Mouse (Mus musculus) ovary, adult 18-20 months (tissue): ENCODE measurements around the gene Fam219b.

ENCODE experiments used
- DNase-seq: peaks from one replicate; pipeline ENCODE4 v3.0.0; 2022; ENCODE audit warnings: low spot score, mixed read lengths

Gene Fam219b

DNA sequence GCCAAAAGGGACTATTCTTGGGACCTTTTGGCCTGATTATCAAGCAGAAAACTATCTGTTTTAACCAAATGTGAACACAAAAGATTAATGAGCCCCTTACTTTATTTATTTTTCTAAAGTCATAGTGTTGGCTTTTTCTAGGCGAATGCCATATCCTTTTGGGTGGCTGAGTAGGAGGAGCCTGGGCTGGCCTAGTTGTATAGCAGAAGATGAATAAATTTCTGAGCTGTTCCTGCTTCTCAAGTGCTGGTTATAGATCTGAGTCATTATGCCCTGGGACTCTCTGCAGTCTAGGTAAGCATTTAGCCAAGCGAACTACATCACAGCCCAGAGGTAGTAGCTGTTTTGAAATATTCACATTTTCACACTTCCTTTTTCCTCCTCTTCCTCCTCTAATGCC lies 11.8 kb upstream of the Fam219b start:
- no peak for DNase-seq

DNA sequence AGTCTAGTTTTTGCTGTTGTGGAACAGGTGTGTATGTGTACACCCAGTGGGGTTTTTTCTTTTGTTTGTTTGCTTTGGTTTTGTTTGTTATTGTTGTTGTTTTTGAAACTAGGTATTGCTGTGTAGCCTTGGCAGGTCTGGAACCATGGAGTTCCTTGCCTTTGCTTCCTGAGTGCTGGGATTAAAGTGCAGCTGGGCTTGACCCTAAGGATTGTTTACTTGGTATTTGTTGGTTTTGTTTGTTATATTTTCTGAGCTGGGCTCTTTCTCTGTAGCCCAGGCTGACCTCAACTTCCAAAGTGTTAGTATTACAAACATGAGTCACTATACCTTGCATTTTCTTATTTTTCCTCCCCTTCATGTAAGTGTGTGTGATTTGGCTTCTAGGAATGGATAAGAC lies 10.9 kb upstream of the Fam219b start:
- no peak for DNase-seq

DNA sequence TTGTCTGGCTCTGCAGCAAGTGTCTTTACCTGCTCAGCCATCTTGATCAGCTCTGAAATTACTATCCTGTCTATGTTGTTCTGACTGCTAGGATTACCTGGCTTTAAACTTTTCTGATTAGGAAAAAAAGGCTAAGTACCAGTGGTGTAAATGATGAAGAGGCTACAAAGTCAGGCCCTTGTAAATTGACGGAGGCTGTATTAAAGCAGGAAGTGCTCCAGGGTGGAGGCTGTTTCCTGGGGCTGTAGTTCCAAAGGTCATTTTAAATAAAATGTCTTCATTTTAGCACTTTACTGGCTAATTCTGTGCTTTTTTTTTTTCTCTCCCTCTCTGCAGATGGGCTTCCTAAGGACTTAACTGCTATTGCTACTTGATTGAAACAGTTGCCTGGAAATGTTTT lies 5.4 kb upstream of the Fam219b start:
- DNase-seq, result no peak

DNA sequence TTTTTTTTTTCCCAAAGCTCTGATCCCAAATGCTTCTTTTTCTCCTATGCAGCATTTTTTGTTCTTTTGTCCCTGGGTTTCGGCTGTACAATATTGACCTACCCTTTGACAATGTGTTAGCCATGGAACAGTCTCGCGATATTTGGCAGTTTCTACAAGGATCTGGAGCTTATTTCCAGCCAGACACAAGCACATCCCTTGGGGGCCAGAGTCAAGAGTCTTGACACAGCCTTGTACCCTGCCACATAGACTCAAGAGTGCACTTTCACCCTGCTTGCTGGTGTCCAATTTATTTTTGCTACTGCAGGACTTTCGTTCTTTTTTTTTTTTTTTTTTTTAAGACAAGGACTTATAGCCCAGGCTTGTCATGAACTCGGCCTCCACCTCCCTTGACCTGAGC lies 966 bp upstream of the Fam219b start:
- DNase-seq, result no peak

DNA sequence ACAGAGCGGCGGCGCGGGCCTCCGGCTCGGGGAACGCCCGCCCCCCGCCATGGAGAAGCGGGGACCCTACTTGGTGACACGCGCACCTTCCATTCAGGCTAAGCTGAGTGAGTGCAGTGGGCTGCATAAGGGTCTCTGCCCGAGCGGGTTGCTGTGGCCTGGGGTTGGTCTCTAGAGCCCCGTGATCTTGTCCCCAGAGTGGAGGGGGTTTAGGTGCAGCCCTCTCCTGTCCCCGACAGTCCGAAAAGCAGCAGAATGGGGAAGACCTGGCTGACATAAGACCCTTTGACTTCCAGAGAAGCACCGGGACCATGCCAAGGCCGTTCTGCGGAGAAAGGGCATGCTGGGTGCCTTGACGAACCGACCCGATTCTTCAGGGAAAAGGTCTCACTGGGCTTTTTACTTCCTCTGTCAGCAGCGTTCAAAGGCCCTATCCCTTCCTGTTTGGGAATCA lies 427 bp downstream of the Fam219b start:
- no peak for DNase-seq

DNA sequence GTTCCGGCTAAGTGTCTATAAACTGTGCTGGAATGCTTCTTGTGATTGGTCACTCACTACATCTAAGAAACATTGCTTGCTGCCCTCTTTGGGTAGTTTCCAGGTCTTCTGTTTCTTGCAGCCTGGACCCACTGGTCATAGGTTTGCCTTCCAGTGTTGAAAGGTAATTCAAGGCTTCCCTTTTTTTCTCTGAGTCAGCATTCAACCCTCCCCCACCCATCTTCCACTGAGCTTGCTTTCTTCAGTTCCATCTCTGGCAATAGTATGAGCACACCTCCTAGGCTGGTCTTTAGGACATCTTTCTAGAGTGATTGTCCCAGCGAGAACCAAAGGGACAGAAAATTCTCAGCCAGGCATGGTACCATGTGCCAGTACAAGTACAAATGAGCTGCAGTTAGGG lies 2.2 kb downstream of the Fam219b start:
- DNase-seq, result no peak

DNA sequence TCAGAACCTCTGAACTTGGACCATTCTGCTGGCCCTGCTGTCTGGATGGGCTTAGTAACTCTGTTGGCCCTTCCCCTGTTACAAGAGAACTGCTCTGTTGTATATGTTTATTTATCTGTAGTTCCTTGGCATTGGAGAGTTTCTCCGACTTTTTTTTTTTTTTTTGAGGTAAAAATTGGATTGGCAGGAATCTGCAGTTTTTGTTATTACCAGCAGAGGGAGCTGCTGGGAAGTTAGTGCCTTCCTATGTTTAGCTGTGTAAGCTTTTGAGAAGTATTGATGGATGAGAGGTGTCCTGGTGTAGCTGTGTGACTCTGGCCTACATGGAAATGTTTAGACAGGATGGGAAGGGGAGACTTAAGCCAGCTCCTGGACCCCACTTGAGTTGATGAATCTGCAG lies 4.0 kb downstream of the Fam219b start:
- no peak for DNase-seq

DNA sequence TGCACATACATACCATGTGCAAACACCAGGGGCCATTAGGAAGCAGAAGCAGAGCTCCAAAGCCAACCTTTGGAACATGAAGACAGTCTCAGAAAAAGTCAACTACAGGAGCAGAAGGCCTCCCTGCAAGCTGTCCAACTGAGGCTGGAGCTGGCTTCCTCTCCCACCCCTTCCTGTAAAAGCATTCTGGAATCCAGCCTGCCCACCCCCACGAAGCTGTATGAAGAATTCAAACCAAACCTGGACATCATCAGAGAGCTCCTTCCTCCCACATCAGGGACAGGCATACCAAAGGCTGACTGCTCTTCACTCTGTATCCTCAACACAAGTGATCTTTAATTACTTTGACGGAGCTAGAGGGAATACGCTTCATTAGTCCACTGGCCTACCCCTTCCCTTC lies 6.6 kb downstream of the Fam219b start:
- DNase-seq, result no peak

DNA sequence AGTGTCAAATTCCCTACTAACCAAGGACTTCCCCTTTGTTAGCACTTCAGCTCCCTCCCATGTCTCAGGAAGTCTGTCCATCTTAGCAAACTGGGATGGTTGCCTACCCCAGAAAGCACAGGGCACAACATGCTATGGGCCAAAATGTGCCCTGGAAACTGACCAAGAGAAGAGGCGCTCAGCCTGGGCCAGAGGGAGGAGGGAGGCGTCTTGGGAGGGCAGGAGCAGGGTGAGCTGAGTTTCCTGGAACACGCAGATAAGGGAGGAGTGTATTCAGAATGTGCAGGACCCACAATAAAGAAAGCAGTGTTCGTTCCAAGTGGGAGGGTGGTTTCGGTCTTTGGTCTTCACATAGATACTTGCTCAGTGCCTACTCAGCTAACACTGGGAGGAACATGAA lies 10.0 kb downstream of the Fam219b start:
- DNase-seq, result peak; percentile 80

DNA sequence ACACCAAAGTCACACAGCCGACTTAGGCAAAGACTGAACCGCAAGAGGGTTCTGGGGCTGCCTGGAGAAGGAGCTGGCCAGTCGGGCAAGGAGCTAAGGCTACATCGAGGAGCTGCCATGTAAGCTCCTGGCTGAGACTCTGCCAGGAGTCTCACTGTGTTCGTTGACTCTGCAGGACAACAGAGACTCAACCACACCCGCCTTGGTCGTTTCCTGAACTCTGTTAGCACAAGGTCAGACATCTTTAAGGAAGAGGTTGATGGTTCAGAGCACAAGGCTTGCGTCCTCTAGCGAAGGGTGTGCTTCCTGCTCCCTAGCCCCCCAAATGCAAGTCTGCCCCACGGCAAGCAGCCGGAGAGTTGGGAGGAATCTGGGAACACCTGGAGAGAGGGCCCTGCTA lies 10.5 kb downstream of the Fam219b start:
- DNase-seq, result no peak

DNA sequence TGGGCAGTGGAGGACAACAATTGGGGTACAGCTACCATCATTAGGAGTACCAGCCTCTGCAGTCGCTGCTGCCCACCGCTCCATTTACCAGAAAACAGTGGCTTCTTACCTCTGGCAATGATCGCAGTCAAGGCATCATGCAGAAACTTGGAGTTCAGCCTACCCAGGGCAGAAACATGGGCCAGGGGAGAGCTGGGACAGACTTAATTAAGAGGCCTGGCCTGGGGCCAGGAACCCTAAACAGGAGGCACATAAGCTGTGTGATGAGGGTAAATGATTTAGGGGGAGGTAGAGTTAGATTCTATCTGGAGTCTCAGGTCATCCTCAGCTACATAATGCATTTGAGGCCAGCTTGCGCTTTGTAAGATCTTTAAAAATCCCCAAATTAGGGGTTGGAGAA lies 11.9 kb downstream of the Fam219b start:
- no peak for DNase-seq

DNA sequence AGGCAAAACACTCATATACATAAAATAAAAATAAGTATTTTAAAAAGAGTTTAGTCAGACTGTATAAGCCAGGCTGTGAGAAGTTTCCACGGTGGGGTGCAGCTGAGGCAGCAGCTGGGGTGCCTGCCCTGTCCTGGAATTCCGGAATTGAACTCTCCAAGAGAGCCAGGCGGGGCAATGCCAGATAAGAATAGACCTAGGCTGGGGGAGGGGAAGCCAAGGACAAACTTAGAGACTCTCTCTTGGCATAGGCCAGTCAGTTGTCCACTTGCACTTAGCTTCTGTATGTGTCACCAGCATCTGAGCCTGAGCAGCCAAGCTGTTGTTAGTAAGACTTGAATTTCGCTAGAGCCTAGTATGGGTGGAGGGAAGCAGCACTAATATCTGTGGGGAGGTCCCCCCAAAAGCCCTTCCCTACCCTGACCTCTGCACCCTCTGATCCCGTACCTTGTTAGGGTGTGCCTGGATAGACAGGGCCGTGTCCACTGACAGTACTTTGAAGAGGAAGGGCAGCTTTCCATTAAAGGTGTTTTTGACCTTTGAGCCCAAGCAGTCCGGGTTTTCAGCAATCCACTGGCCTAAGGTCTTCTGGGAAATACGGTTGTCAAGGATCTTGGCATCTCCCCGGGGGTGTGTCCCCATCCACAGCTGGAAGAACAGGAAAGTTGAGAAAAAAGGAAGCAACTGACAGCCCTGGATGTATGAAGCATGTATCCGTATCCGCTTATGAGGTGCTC lies 13.0 kb downstream of the Fam219b start:
- DNase-seq, result peak; percentile 39

DNA sequence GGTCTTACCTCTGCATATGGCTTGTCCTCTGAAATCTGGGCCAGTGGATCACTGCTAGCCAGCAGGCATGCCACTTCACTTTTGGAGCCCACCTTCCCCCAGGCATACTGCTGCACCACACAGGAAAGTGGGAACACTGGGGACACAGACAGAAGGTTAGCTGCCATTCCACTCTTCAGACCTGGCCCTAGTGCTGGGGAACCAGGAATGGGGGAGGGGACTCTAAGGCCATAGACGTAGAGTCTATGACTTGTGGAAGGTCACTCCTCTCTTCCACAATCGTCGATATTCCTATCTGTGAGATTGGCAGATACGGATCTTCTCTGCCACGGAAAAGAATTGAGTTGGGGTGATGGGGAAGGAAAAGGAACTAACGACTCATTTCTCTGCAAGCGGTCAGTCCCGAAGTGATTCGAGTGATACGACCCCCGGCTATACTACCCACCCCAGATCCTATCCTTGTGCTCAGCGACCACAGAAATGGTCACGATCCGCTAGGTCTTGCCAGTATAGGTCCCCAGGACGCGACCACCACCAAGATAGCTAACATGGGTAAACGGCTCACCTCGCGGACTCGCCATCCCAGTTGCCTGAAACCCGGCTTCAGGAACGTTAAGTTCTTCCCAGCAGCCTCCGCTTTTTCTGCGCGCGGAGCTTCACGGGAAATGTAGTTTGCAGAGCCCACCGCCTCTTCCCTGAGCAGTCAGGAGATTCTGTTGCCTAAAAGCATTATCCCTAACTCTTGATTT lies 15.0 kb downstream of the Fam219b start, which contains the start of gene Mpi:
Mpi (minus strand) TSS at position 625 of the 749 bp plus-strand sequence.
- peak; percentile 40 for DNase-seq

DNA sequence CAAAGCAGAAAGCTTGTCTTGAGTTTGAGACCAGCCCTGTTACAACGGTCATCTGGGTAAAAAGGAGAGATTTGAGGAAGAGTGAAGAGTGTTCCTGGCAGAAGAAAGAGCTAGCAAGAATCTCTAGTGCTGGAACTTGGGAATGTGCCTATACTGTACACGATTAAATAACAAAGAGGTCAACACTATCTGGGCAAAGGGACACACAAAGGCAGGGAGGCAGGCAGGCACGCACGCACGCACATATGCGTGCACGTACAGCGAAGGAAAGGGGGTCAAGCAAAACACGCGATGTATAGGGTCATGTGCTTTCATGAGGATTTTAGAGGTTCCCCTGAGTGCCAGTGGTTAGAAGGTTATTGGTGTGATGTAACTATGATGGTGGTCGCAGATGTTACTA lies 15.8 kb downstream of the Fam219b start:
- DNase-seq, result no peak

DNA sequence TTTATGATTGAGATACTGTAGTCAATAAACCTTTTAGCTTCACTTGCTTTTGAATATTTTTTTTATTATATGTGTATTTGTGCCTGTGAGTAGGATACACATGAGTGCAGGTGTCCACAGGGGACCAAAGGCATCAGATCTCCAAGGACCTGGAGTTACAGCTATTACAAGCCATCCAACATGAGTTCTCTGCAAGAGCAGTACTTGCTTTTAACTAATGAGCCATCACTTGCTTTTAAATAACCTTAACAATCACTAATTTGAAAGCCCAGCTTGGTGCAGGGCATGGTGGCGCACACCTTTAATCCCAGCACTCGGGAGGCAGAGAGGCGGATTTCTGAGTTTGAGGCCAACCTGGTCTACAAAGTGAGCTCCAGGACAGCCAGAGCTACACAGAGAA lies 17.4 kb downstream of the Fam219b start:
- DNase-seq, result no peak

DNA sequence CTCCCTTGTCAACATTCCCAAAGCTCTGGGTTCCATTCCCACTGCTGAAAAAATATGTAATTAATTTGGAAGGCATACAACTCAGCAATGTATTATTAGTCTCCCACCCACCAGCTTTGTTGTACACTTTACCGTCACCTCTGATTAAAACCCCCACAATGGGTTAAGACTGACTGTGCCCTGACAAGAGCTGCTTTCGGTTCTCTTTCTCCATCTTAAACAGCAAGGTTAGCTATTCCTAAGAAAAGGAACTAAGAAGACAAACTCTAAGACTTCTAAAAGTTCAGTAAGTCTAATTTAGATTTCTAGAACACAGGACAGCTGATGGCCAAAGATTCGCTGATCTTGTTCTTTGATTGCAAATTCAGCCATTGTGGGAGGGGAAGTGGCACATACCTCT lies 19.9 kb downstream of the Fam219b start:
- DNase-seq, result no peak

DNA sequence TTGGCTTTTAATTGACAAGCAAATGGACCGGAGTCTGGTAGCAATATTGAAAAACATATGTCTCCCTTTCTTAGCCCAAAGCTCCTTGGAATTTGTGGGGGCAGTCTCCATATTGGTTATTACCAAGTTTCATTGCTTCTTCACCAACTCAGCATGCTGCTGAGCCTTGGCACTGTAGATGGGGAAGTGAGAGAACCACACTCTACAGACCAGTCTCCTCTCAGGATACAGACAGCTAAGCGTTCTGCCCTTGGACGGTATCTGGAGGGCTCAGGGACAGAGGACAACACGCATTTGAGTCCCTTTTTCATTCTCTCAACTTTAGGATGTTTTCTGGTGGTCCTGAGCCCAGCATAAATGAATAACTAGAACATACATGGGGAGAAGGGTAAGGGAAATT lies 21.3 kb downstream of the Fam219b start:
- DNase-seq, result no peak

DNA sequence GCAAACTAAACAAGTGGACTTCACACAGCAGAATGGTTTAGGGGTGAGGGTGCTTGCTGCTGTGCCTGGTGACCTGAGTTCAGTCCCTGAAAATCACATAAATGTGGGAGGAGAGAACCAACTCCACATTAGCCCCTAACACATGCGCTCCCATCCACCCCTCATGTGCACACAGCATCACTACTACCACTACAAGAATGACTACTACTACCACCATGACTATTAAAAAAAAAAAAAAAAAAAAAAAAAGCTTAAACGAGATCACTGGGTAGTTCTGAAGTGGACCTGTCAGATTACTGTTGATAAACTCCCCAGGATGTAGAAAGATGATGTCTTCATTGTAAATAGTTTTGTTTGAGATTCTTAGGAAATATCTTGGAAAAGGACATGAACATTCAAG lies 22.2 kb downstream of the Fam219b start:
- DNase-seq, result no peak

DNA sequence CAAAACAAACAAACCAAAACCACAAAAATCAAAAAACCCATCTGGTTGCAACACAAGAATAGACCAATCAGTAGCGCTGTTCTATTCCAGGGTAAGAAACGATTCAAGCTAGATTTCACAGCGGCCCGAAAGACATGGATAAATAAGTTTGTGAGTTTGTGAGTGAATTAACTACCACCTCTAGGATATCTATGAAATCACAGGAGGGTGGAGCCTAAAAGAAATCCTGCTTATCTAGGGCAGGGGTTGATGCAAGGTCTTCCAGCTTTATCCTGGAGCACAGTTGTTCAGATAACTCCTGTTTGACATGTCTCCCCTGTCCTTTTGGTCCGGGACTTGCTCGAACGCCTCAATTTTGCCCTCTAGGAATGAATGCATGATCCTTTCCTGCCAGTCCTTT lies 22.9 kb downstream of the Fam219b start:
- no peak for DNase-seq

DNA sequence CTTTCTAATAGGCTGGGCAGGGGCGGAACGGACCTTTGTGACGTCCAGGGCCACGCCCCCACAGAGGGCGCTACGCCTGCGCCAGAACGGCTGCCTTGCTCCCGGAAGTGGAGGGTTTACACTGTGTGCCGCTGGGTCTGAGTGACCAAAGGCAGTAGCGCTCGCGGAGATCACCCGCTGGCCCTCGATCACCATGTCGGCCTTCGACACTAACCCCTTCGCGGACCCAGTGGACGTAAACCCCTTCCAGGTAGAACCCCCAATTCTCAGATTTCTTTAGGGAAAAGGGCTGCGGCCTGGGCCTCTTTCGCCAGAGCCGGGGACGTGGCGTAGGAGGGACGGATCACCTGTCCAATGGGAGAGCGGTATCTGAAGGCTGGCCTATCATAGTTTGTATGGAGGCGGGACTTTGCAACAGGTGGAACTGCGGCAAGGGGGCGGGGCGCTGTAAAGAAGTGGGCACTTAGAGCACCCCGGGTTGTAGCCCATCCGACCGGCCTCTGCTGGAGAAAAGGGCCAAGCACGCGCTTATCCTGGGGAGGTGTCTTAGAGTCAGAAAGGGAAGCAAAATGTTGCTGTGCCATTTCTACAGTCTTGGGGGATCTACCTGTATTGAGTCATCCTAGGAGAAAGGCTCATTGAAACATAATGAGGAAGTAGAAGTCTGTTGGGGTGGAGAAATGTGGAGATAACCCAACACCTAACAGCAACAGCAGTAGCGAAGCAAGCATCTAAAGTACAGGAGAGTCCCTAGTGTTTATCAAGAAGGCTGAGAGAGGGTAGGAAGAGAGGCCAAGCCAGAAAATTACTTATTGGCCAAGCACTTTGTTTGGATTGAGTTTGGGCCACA lies 23.8 kb downstream of the Fam219b start, which contains the start of gene Scamp2:
Scamp2 (plus strand) TSS at position 83 of the 850 bp plus-strand sequence.
- DNase-seq, result peak; percentile 86

DNA sequence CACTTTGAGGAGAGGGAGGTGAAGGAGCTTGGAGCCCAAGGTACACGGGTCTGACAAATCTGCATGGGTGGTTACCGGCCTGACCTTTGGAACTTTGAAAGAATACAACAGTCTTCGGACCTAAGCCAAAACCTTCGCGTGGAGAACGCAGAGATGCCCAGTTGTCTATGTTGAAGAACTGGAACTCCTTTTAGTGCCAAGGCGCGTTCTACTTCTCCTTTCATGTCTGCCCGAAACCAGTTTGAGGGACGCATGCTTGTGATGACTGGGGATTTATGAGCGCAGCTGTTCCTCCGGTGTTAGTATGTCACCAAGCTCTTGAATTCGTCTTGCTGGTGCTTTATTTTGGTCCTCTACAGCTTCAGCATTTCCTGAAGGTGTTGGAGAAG lies 24.4 kb downstream of the Fam219b start:
- DNase-seq, result no peak

DNA sequence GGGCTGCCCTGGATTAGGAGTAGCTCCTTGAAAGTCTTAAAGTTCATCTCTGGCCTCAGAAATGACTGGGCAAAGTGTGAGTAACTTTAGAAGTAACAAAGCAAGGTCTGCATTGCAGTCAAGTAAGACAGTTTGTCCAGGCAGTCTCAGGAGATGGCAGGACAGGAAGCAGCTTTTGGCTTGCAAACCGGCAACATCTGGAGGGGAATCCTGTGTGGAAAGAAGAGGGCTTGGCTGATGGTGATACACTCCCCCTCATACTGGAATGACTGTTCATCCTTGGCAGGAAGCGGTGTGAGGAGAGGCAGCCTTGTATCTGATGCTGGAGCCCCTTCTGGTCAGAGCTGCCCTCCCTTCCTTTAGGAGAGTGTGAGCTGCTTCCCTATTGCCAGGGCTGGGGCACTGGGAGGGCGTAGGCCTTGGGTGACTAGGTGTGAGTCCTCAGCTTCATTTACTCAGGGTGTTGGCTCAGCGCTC lies 25.6 kb downstream of the Fam219b start:
- peak; percentile 44 for DNase-seq
